Mouse (Mus musculus) bone marrow macrophage, adult 2 months (primary cell): ENCODE results near the gene Gm29094. TPM values are rescaled to one million over a fixed set of nuclear protein-coding genes. Genes with fewer than 3 reads are reported as not detected.
A peak's percentile ranks its signal among the peaks of the same experiment; 100 is the strongest.
"Not testable (repeated sequence)": the region's sequence is repeated elsewhere in the genome, so short reads cannot be mapped to it uniquely, and the experiment has no call there.

Experiments used
- H3K27ac ChIP-seq: 2 replicates; pipeline ENCODE4 v1.5.1; 2012; ENCODE audit warnings: low read depth, low read length; ENCODE audit not compliant: insufficient read depth
- H3K4me1 ChIP-seq: 2 replicates; pipeline ENCODE4 v1.6.1; 2012; ENCODE audit warnings: low read length; ENCODE audit not compliant: control insufficient read depth, insufficient read depth
- H3K4me3 ChIP-seq: 2 replicates; pipeline ENCODE4 v1.5.1; 2012; ENCODE audit warnings: mild to moderate bottlenecking, low read length, moderate library complexity; ENCODE audit not compliant: insufficient read depth
- polyA plus RNA-seq: library from polyadenylated mRNA; stranded (reverse); fragments of >200 nt; gene quantifications from 2 replicates; pipeline ENCODE4 v1.2.4, GENCODE M21; 2012; ENCODE audit not compliant: missing spikeins, insufficient read depth, insufficient read length

Gene Gm29094
- polyA plus RNA-seq, result not detected in 2 replicates

GRCm38 (mm10) chr9:89198969-89199416 is at the start of gene Gm29094, which contains the start of gene Bcl2a1b:
Gene Gm29094 (plus strand): TSS chr9:89199379.
Gene Bcl2a1b (plus strand): TSS chr9:89199209.
- Histone ChIP-seq H3K27ac (peak within 1 kb of the TSS; percentile 97), H3K4me3 (peak within 1 kb of the TSS; percentile 69)

GRCm38 (mm10) chr9:89172539-89172938 is 26.6 kb upstream of the Gm29094 start:
- not testable (repeated sequence) for H3K4me1 ChIP-seq, H3K27ac ChIP-seq, H3K4me3 ChIP-seq

More at GRCm38 (mm10) chr9:89198969-89199416, at the start of gene Gm29094, which contains the start of gene Bcl2a1b:
- not testable (repeated sequence) for H3K4me1 ChIP-seq

- not testable (repeated sequence) for H3K27ac ChIP-seq, H3K4me1 ChIP-seq, H3K4me3 ChIP-seq
Observed at GRCm38 (mm10) chr9:89178833-89179232, 20.3 kb upstream of the Gm29094 start.

GRCm38 (mm10) chr9:89179469-89179868 is 19.7 kb upstream of the Gm29094 start:
- H3K4me3 ChIP-seq, H3K27ac ChIP-seq, H3K4me1 ChIP-seq: not testable (repeated sequence)

- not testable (repeated sequence) for H3K4me3 ChIP-seq, H3K27ac ChIP-seq, H3K4me1 ChIP-seq
Observed at GRCm38 (mm10) chr9:89187006-89187405, 12.2 kb upstream of the Gm29094 start.

- H3K27ac ChIP-seq, H3K4me3 ChIP-seq, H3K4me1 ChIP-seq: not testable (repeated sequence)
Observed at GRCm38 (mm10) chr9:89195483-89195882, 3.7 kb upstream of the Gm29094 start.

- not testable (repeated sequence) for H3K4me1 ChIP-seq, H3K4me3 ChIP-seq, H3K27ac ChIP-seq
Observed at GRCm38 (mm10) chr9:89197509-89197908, 1.7 kb upstream of the Gm29094 start.

- H3K27ac ChIP-seq, result peak overlapping the region; percentile 21; the same call in 1 of the 2 replicates
- not testable (repeated sequence) for H3K4me1 ChIP-seq, H3K4me3 ChIP-seq
Observed at GRCm38 (mm10) chr9:89198349-89198748, 830 bp upstream of the Gm29094 start.

GRCm38 (mm10) chr9:89202256-89202655 is 3.1 kb downstream of the Gm29094 start:
- Histone ChIP-seq H3K4me3 (0 out of 2 replicates have a peak overlapping the region, but pooled peaks have one; percentile 11), H3K27ac (peak overlapping the region; percentile 62)
- not testable (repeated sequence) for H3K4me1 ChIP-seq

- not testable (repeated sequence) for H3K27ac ChIP-seq
Observed at GRCm38 (mm10) chr9:89208939-89209338, 9.8 kb downstream of the Gm29094 start.

GRCm38 (mm10) chr9:89210353-89211064 is 11.3 kb downstream of the Gm29094 start, which contains the start of gene Mthfs:
Gene Mthfs (plus strand): TSS chr9:89210676.
- peak within 1 kb of the TSS; percentile 78 for H3K27ac ChIP-seq
- peak within 1 kb of the TSS; percentile 54 for H3K4me3 ChIP-seq
- not testable (repeated sequence) for H3K4me1 ChIP-seq

More at GRCm38 (mm10) chr9:89208939-89209338, 9.8 kb downstream of the Gm29094 start:
- not testable (repeated sequence) for H3K4me1 ChIP-seq, H3K4me3 ChIP-seq

- Histone ChIP-seq H3K27ac (peak overlapping the region; percentile 78), H3K4me3 (peak overlapping the region; percentile 54)
- H3K4me1 ChIP-seq, result not testable (repeated sequence)
Observed at GRCm38 (mm10) chr9:89211065-89211858, 12.1 kb downstream of the Gm29094 start.

- not testable (repeated sequence) for H3K4me1 ChIP-seq, H3K4me3 ChIP-seq, H3K27ac ChIP-seq
Observed at GRCm38 (mm10) chr9:89212428-89212827, 13.2 kb downstream of the Gm29094 start.

- not testable (repeated sequence) for H3K4me3 ChIP-seq, H3K27ac ChIP-seq
- H3K4me1 ChIP-seq, result peaks cover 23% of the 10 kb centered on the region
Observed at GRCm38 (mm10) chr9:89218174-89218573, 19.0 kb downstream of the Gm29094 start.

GRCm38 (mm10) chr9:89219668-89220067 is 20.5 kb downstream of the Gm29094 start:
- peak overlapping the region; percentile 34 for H3K27ac ChIP-seq
- peaks cover 24% of the 10 kb centered on the region for H3K4me1 ChIP-seq

More at GRCm38 (mm10) chr9:89219668-89220067, 20.5 kb downstream of the Gm29094 start:
- not testable (repeated sequence) for H3K4me3 ChIP-seq
